In genomic region chr4:150655989-150656388, GRCm38 (mm10) we compare ENCODE assay signal across 8 mouse cellular contexts. TPM values are rescaled to one million over a fixed set of nuclear protein-coding genes. Genes with fewer than 3 reads are reported as not detected.
DNase-seq lines count a peak whose midpoint lies in the region; ATAC-seq lines count a peak whose summit lies in the region.

No protein-coding gene starts in this region.

- H3K27ac ChIP-seq in intestine, embryonic 14.5 days (ENCODE audit: low read depth) = no peak overlapping the region

- DNase-seq in embryo, embryonic 10.5 days (ENCODE audit: low spot score) = peak; percentile 87
- DNase-seq in gastrocnemius, postnatal 25 days = peak; percentile 76
- DNase-seq in intestine, embryonic 14.5 days (ENCODE audit: low spot score) = peak; percentile 93
- DNase-seq in left cerebral cortex, postnatal 14 days (ENCODE audit: low spot score in 2 of 2) = peak; percentile 87 to 89
- peak; percentile 84 for DNase-seq in right cerebral cortex, postnatal 14 days
- DNase-seq in urinary bladder, postnatal 25 days (ENCODE audit: low spot score) = peak; percentile 88

- H3K4me1 ChIP-seq in intestine, embryonic 14.5 days (replicated peaks; ENCODE audit: control insufficient read depth, insufficient read depth, low read length) = peaks cover 4% of the 10 kb centered on the region; the same call in 1 of the 2 replicates

- peaks cover 20% of the 10 kb centered on the region for H3K27me3 ChIP-seq in intestine, embryonic 14.5 days (replicated peaks; ENCODE audit: control insufficient read depth, insufficient read depth, low read length)

- no peaks in the 10 kb centered on the region for H3K36me3 ChIP-seq in intestine, embryonic 14.5 days (ENCODE audit: control insufficient read depth, insufficient read depth, low read length)

- H3K4me3 ChIP-seq in intestine, embryonic 14.5 days (ENCODE audit: low read depth, low read length) = no peak overlapping the region

- H3K9ac ChIP-seq in intestine, embryonic 14.5 days (ENCODE audit: low read length) = no peak overlapping the region

- WGBS in intestine, embryonic 14.5 days = 8% methylated on average over 17 of the region's 17 CpGs

- ATAC-seq in activated CD4-positive, CD25-positive, alpha-beta regulatory T cell, adult 4 months = peak; percentile 70
- ATAC-seq in intestine, embryonic 14.5 days (replicated peaks; ENCODE audit: low FRiP score, low TSS enrichment, low read depth) = peak; percentile 70
- ATAC-seq in megakaryocyte-erythroid progenitor cell, adult 5-6 weeks (replicated peaks; ENCODE audit: low FRiP score, low TSS enrichment, poor library complexity, severe bottlenecking) = peak; percentile 69

- 0 out of 2 replicates have a peak, but pooled peaks cover 4% of the 10 kb centered on the region for H3K9me3 ChIP-seq in intestine, embryonic 14.5 days (ENCODE audit: control insufficient read depth, low read length)

- peak overlapping the region; percentile 32 for H3K4me2 ChIP-seq in intestine, embryonic 14.5 days (ENCODE audit: low read length)

- intact Hi-C loops in left cerebral cortex, postnatal 14 days (cut with DNase I) = loop anchor here (1.0 to 5.0 kb wide), 3 partner anchors 199 to 311 kb away; no protein-coding TSS in a partner anchor

RNA-seq across cellular contexts. Expression of gene Slc45a1, which starts 4.0 kb away (rescaled TPM):
- under 1 TPM in 1 of 2 experiments, not detected in 1; 0.21 TPM for polyA plus RNA-seq in activated CD4-positive, CD25-positive, alpha-beta regulatory T cell, adult 4 months (2017; shearing (Covaris generic))
- total RNA-seq in gastrocnemius, postnatal 25 days (2021) = not detected
- polyA plus RNA-seq in intestine, embryonic 14.5 days (2014; fragmentation: Nextera tagmentation; extraction: Ambion mirVana) = 1.4 TPM in 2 replicates
- total RNA-seq in left cerebral cortex, postnatal 14 days (2021) = 10 to 100 TPM; 50.7 to 52.5 TPM
- total RNA-seq in megakaryocyte-erythroid progenitor cell, adult 5-6 weeks (2014; fragmentation: Nextera tagmentation) = not detected in 2 replicates
- total RNA-seq in megakaryocyte-erythroid progenitor cell, adult 5-6 weeks (2017) = not detected in 2 replicates

Comparison
In these comparisons a context has a peak if more than half of its experiments do, and no peak if none do; other contexts are left out.
1. RNA of gene Slc45a1, which starts 4.0 kb away (total RNA-seq): 50.7 to 52.5 TPM in left cerebral cortex, postnatal 14 days; not detected in gastrocnemius, postnatal 25 days and not detected in megakaryocyte-erythroid progenitor cell, adult 5-6 weeks; every median in the first group is over 10 times any median in the second.
2. Peak in every context shown above with its lines, with median percentiles within 50 percentile points of each other: ATAC-seq and DNase-seq.